Mouse (Mus musculus): Measurements from ENCODE around the gene Nek5. TPM values are rescaled to one million over a fixed set of nuclear protein-coding genes. Genes with fewer than 3 reads are reported as not detected.

The Nek5 gene
- polyA plus RNA-seq, 1 experiment from 2014 or later: not detected

DNA sequence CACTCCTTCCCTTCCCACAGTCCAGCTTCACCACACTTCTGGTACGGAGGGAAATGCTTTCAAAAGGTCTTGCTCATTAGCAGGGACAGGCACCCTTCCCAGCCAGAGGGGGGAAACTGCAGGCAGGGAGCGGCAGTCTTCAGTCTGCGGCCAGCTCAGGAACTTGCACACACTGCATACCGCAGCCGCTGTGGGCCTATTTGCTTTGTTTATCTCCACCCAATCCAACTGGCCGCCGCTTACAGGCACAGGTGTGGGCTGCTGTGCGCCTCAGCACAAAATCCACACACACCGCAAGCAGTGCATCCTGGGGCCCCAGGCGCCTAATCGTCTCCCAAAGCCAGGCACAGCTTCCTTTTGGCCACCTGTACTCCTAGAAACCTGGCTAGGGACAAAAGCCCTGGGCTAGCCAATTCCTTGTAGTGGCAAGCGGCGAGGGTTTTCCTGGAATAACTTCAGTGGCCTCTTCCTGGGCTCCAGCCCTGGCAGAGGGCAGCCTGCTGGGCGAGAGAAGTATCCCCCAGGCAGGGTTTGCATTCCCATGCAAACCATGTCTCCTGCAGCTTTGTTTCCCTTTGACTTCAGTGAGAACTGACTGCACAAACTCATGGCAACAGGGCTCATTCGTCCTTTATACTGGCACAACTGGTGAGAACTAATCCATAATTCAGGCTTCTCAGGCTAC lies 85.2 kb downstream of the Nek5 start:
- H3K4me1 ChIP-seq: peaks cover 14% of the 10 kb centered on the region; the same call in 1 of the 2 replicates
- H3K4me3 ChIP-seq: no peak overlapping the region
- H3K9ac ChIP-seq: no peak overlapping the region
- H3K27me3 ChIP-seq (replicated peaks): no peaks in the 10 kb centered on the region
- no peak overlapping the region for H3K27ac ChIP-seq
- no peaks in the 10 kb centered on the region for H3K36me3 ChIP-seq
- 19% methylated on average over 15 of the region's 15 CpGs for WGBS
- no peak for ATAC-seq (ENCODE audit: low FRiP score, low read depth)
- H3K9me3 ChIP-seq: no peaks in the 10 kb centered on the region
- H3K4me2 ChIP-seq (replicated peaks): no peak overlapping the region

DNA sequence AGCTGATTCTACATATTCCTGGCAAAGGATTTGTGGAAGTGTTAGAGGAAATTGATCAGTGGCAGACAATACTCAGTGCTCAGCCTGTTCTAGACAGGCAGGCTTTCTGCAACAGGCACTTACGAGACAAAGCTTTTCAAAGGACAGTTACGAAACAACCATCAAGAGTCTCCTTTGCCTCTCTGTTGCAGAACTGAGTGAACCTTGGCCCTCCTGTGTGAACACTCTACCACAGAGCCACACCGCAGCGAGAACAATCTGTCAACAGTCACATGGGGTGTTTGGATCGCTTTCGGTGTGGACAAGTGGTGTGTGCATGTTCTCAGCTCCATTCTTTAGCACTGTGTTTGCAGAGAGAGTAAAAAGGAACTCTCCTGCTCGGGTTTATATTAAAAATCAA lies 87.8 kb downstream of the Nek5 start:
- Histone ChIP-seq H3K9ac (no peak overlapping the region), H3K4me3 (no peak overlapping the region), H3K4me2 (replicated peaks) (no peak overlapping the region), H3K27me3 (replicated peaks) (no peaks in the 10 kb centered on the region), H3K9me3 (no peaks in the 10 kb centered on the region), H3K4me1 (peaks cover 7% of the 10 kb centered on the region; the same call in 1 of the 2 replicates), H3K27ac (no peak overlapping the region), H3K36me3 (no peaks in the 10 kb centered on the region)
- ATAC-seq (ENCODE audit: low FRiP score, low read depth): no peak
- WGBS: 83% methylated on average over 7 of the region's 7 CpGs

DNA sequence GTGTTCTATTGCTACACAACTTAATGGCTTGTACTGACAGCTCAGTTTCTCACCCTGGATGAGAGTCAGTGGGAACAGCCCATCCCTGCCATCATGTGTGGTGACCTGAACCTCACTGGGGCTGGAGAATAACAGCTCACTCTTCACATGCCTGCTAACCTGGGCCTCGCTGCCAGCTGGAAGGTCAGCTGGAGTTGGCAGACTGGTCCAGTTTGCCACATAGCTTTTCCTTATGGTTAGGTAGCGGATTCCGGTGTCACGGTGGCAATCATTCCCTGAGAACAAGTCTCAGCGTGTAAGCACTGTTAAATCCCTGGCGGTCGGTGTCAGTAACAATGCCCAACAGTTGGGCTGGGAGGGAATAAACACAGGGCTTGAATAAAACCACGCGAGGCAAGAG lies 88.7 kb downstream of the Nek5 start:
- WGBS: 94% methylated on average over 9 of the region's 9 CpGs
- H3K4me1 ChIP-seq: peaks cover 7% of the 10 kb centered on the region; the same call in 1 of the 2 replicates
- no peak overlapping the region for H3K27ac ChIP-seq

DNA sequence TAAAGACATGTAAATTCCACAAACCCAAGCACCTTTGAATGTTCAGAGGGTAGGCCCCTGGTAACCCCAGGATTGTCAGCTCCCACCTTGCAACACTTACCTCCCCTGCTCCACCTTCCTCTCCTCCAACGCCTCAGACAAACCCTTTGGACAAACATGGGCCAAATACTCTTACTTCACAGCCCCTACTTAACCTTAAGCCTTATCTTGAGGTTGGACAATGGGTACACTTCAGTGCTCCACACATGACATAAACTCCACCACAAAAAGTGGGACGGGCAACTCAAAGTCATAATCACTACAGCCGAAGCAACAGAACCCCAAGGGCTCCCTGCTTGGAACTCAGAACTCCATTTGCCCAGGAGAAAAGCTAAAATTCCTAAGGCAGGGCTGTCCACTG lies 93.9 kb downstream of the Nek5 start:
- WGBS: 83% methylated on average over 3 of the region's 3 CpGs
- H3K4me1 ChIP-seq: no peaks in the 10 kb centered on the region
- H3K9ac ChIP-seq: no peak overlapping the region
- H3K4me3 ChIP-seq: no peak overlapping the region
- H3K9me3 ChIP-seq: no peaks in the 10 kb centered on the region
- H3K4me2 ChIP-seq (replicated peaks): no peak overlapping the region
- no peak overlapping the region for H3K27ac ChIP-seq
- H3K36me3 ChIP-seq: no peaks in the 10 kb centered on the region
- no peak for ATAC-seq (ENCODE audit: low FRiP score, low read depth)
- no peaks in the 10 kb centered on the region for H3K27me3 ChIP-seq (replicated peaks)

More for the DNA sequence above, 88.7 kb downstream of the Nek5 start:
- no peaks in the 10 kb centered on the region for H3K36me3 ChIP-seq
- H3K4me2 ChIP-seq (replicated peaks): no peak overlapping the region
- no peaks in the 10 kb centered on the region for H3K9me3 ChIP-seq
- H3K9ac ChIP-seq: no peak overlapping the region
- H3K4me3 ChIP-seq: no peak overlapping the region
- ATAC-seq (ENCODE audit: low FRiP score, low read depth): no peak
- H3K27me3 ChIP-seq (replicated peaks): no peaks in the 10 kb centered on the region

GRCm38 (mm10) chr8:22028973-22029372 lies 95.9 kb downstream of the Nek5 start:
- H3K36me3 ChIP-seq: no peaks in the 10 kb centered on the region
- H3K4me3 ChIP-seq: no peak overlapping the region
- WGBS: 89% methylated on average over 3 of the region's 3 CpGs
- no peak overlapping the region for H3K9ac ChIP-seq
- ATAC-seq (ENCODE audit: low FRiP score, low read depth): no peak
- no peak overlapping the region for H3K4me2 ChIP-seq (replicated peaks)
- H3K27ac ChIP-seq: no peak overlapping the region
- H3K4me1 ChIP-seq: no peaks in the 10 kb centered on the region
- no peaks in the 10 kb centered on the region for H3K27me3 ChIP-seq (replicated peaks)
- H3K9me3 ChIP-seq: no peaks in the 10 kb centered on the region

- H3K4me1 ChIP-seq: no peaks in the 10 kb centered on the region
- H3K9ac ChIP-seq: no peak overlapping the region
- H3K27me3 ChIP-seq (replicated peaks): no peaks in the 10 kb centered on the region
- WGBS: 77% methylated on average over 4 of the region's 4 CpGs
- no peak overlapping the region for H3K4me3 ChIP-seq
- no peaks in the 10 kb centered on the region for H3K9me3 ChIP-seq
- H3K36me3 ChIP-seq: no peaks in the 10 kb centered on the region
- no peak overlapping the region for H3K27ac ChIP-seq
- no peak overlapping the region for H3K4me2 ChIP-seq (replicated peaks)
- ATAC-seq (ENCODE audit: low FRiP score, low read depth): no peak
Measured at GRCm38 (mm10) chr8:22025241-22025640, 99.6 kb downstream of the Nek5 start.

Other genes with a start within 250 kb of the Nek5 start
- gene Defb9, start 239.6 kb downstream of the Nek5 start, polyA plus RNA-seq (2016; fragmentation: Nextera tagmentation; extraction: Ambion mirVana): not detected in 2 replicates
- gene Defb11, start 218.6 kb downstream of the Nek5 start, polyA plus RNA-seq (2016; fragmentation: Nextera tagmentation; extraction: Ambion mirVana): not detected in 2 replicates
- gene Defb15, start 192.3 kb downstream of the Nek5 start, polyA plus RNA-seq (2016; fragmentation: Nextera tagmentation; extraction: Ambion mirVana): not detected in 2 replicates
- not detected in 2 replicates for gene Defb35, start 186.7 kb downstream of the Nek5 start, polyA plus RNA-seq (2016; fragmentation: Nextera tagmentation; extraction: Ambion mirVana)
- gene Defb13, start 178.3 kb downstream of the Nek5 start, polyA plus RNA-seq (2016; fragmentation: Nextera tagmentation; extraction: Ambion mirVana): not detected in 2 replicates
- not detected in 2 replicates for gene Fam90a1a, start 166.3 kb downstream of the Nek5 start, polyA plus RNA-seq (2016; fragmentation: Nextera tagmentation; extraction: Ambion mirVana)
- gene Ccdc70, start 155.3 kb downstream of the Nek5 start, polyA plus RNA-seq (2016; fragmentation: Nextera tagmentation; extraction: Ambion mirVana): not detected in 2 replicates
- gene Atp7b, start 64.7 kb downstream of the Nek5 start, polyA plus RNA-seq (2016; fragmentation: Nextera tagmentation; extraction: Ambion mirVana): 1.5 and 1.7 TPM in 2 replicates
- 20.9 and 30.2 TPM in 2 replicates for gene Alg11, start 64.3 kb downstream of the Nek5 start, polyA plus RNA-seq (2016; fragmentation: Nextera tagmentation; extraction: Ambion mirVana)
- 8.1 and 8.8 TPM in 2 replicates for gene Nek3, start 41.4 kb upstream of the Nek5 start, polyA plus RNA-seq (2016; fragmentation: Nextera tagmentation; extraction: Ambion mirVana)
- 37.5 and 47.1 TPM in 2 replicates for gene Ckap2, start 60.8 kb upstream of the Nek5 start, polyA plus RNA-seq (2016; fragmentation: Nextera tagmentation; extraction: Ambion mirVana)
- 39.2 and 42.7 TPM in 2 replicates for gene Vps36, start 67.8 kb upstream of the Nek5 start, polyA plus RNA-seq (2016; fragmentation: Nextera tagmentation; extraction: Ambion mirVana)
- 10.8 and 11.5 TPM in 2 replicates for gene Thsd1, start 102.3 kb upstream of the Nek5 start, polyA plus RNA-seq (2016; fragmentation: Nextera tagmentation; extraction: Ambion mirVana)
- gene Tpte, start 158.4 kb upstream of the Nek5 start, polyA plus RNA-seq (2016; fragmentation: Nextera tagmentation; extraction: Ambion mirVana): not detected in 2 replicates

Data from neural tube, embryonic 12.5 days (tissue).